Mouse (Mus musculus): ENCODE measurements around the gene Zdhhc4. TPM values are rescaled to one million over a fixed set of nuclear protein-coding genes. Genes with fewer than 3 reads are reported as not detected.

Gene Zdhhc4
- polyA plus RNA-seq, 1 experiment from 2014 or later, result 77.3 TPM

DNA sequence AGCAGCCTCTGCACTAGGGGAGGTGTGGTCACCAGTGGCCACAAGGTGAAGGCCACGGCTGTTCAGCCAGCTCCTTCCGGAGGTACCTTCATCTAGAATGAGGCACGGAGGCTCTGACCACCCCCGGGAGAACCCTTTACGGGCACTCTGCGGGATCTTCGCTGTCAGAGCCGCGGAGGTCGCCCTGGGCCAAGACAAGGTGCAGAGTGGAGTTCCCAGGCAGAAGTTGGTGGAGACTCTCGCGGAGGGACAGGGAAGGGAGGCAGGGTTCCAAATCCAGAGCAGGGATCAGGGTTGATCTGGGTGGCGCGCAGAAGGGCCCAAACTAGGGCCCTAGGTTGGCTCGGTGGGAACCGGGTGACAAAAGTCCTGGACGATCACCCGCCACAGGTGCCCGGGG, 36.2 kb downstream of the Zdhhc4 start:
- no peak overlapping the region for H3K27ac ChIP-seq (replicated peaks; ENCODE audit: low read depth, low read length)
- under 1% methylated on average over 18 of the region's 19 CpGs for WGBS
- peak overlapping the region; percentile 42 for H3K4me3 ChIP-seq (ENCODE audit: low read depth, low read length)
- ATAC-seq (replicated peaks; ENCODE audit: insufficient number of reproducible peaks, low FRiP score, low TSS enrichment, low read depth), result no peak
- no peaks in the 10 kb centered on the region for H3K9me3 ChIP-seq (replicated peaks; ENCODE audit: control insufficient read depth, low read length)
- DNase-seq (ENCODE audit: low spot score), result no peak
- peak overlapping the region; percentile 91 for H3K4me2 ChIP-seq (ENCODE audit: low read depth, low read length)
- peak overlapping the region; percentile 57 for H3K9ac ChIP-seq (replicated peaks; ENCODE audit: low read length)
- no peaks in the 10 kb centered on the region for H3K36me3 ChIP-seq (replicated peaks; ENCODE audit: control insufficient read depth, insufficient read depth, low read depth, low read length)
- peaks cover 2% of the 10 kb centered on the region; the same call in 1 of the 2 replicates for H3K4me1 ChIP-seq (ENCODE audit: control insufficient read depth, insufficient read depth, low read length)
- H3K27me3 ChIP-seq (ENCODE audit: control insufficient read depth, insufficient read depth, low read length), result peaks cover 54% of the 10 kb centered on the region

DNA sequence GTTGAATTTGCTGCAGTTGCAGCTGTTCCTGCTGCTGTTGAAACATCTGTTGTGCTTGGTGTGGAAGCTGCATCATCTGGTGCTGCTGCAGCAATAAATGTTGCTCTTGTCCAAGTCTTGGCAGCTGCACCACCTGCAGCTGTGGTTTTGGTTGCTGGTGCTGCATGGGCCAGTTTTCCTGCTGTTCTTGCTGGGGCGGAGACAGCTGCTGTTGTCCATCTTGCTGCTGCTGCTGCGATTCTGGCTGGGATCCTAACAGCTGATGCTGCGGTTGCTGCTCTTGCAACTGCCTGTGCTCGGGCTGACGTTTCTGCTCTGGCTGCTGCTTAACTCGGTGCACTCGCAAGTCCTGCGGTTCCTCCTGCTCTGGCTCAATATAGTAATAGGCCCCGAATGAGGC, 39.8 kb downstream of the Zdhhc4 start:
- peaks cover 2% of the 10 kb centered on the region; the same call in 1 of the 2 replicates for H3K4me1 ChIP-seq (ENCODE audit: control insufficient read depth, insufficient read depth, low read length)
- H3K4me2 ChIP-seq (ENCODE audit: low read depth, low read length), result no peak overlapping the region
- no peak overlapping the region for H3K27ac ChIP-seq (replicated peaks; ENCODE audit: low read depth, low read length)
- peaks cover 59% of the 10 kb centered on the region for H3K27me3 ChIP-seq (ENCODE audit: control insufficient read depth, insufficient read depth, low read length)
- 75% methylated on average over 9 of the region's 9 CpGs for WGBS
- no peak overlapping the region for H3K4me3 ChIP-seq (ENCODE audit: low read depth, low read length)
- no peaks in the 10 kb centered on the region for H3K36me3 ChIP-seq (replicated peaks; ENCODE audit: control insufficient read depth, insufficient read depth, low read depth, low read length)
- no peak overlapping the region for H3K9ac ChIP-seq (replicated peaks; ENCODE audit: low read length)
- ATAC-seq (replicated peaks; ENCODE audit: insufficient number of reproducible peaks, low FRiP score, low TSS enrichment, low read depth) (no peak), DNase-seq (ENCODE audit: low spot score) (no peak)
- no peaks in the 10 kb centered on the region for H3K9me3 ChIP-seq (replicated peaks; ENCODE audit: control insufficient read depth, low read length)

DNA sequence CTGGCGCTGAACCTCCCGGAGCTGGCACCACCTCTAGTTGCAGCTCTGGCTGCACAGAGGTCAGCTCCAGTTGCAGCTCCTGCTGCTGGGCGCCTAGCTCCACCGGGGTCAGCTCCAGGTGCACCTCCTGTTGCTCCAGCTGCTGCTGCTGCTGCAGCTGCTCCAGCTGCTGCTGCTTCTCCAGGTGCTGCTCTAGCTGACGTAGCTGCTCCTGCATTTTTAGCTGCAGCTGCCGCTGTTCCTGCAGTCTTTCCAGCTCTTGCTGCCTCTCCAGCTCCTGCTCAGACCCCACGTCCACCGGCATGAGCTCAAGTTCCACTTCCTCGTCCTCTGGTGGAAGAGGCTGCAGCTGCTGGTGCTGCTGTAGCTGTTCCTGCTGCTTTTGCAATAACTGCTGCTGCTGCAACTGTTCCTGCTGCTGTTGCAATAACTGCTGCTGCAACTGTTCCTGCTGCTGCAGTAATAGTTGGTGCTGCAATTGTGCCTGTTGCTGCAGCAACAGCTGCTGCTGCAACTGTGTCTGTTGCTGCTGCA, 40.6 kb downstream of the Zdhhc4 start:
- peak overlapping the region; percentile 27; the same call in 1 of the 2 replicates for H3K4me3 ChIP-seq (ENCODE audit: low read depth, low read length)
- peaks cover 2% of the 10 kb centered on the region; the same call in 1 of the 2 replicates for H3K4me1 ChIP-seq (ENCODE audit: control insufficient read depth, insufficient read depth, low read length)
- no peaks in the 10 kb centered on the region for H3K36me3 ChIP-seq (replicated peaks; ENCODE audit: control insufficient read depth, insufficient read depth, low read depth, low read length)
- H3K9ac ChIP-seq (replicated peaks; ENCODE audit: low read length), result peak overlapping the region; percentile 34; the same call in 1 of the 2 replicates
- DNase-seq (ENCODE audit: low spot score) (no peak), ATAC-seq (replicated peaks; ENCODE audit: insufficient number of reproducible peaks, low FRiP score, low TSS enrichment, low read depth) (no peak)
- 8% methylated on average over 9 of the region's 9 CpGs for whole genome bisulfite sequencing
- peak overlapping the region; percentile 62 for H3K4me2 ChIP-seq (ENCODE audit: low read depth, low read length)
- H3K9me3 ChIP-seq (replicated peaks; ENCODE audit: control insufficient read depth, low read length), result no peaks in the 10 kb centered on the region
- H3K27me3 ChIP-seq (ENCODE audit: control insufficient read depth, insufficient read depth, low read length), result peaks cover 50% of the 10 kb centered on the region
- no peak overlapping the region for H3K27ac ChIP-seq (replicated peaks; ENCODE audit: low read depth, low read length)

- H3K27ac ChIP-seq (replicated peaks; ENCODE audit: low read depth, low read length), result no peak overlapping the region
- ATAC-seq (replicated peaks; ENCODE audit: insufficient number of reproducible peaks, low FRiP score, low TSS enrichment, low read depth), result 0 out of 2 replicates have a peak, but pooled peaks have one; percentile 22
- peak; percentile 26 for DNase-seq (ENCODE audit: low spot score)
- H3K27me3 ChIP-seq (ENCODE audit: control insufficient read depth, insufficient read depth, low read length), result peaks cover 44% of the 10 kb centered on the region
- H3K36me3 ChIP-seq (replicated peaks; ENCODE audit: control insufficient read depth, insufficient read depth, low read depth, low read length), result no peaks in the 10 kb centered on the region
- 3% methylated on average over 48 of the region's 48 CpGs for WGBS
- H3K9me3 ChIP-seq (replicated peaks; ENCODE audit: control insufficient read depth, low read length), result no peaks in the 10 kb centered on the region
- peak overlapping the region; percentile 62 for H3K4me2 ChIP-seq (ENCODE audit: low read depth, low read length)
- H3K4me3 ChIP-seq (ENCODE audit: low read depth, low read length), result peak overlapping the region; percentile 27
- H3K9ac ChIP-seq (replicated peaks; ENCODE audit: low read length), result peak overlapping the region; percentile 34
- peaks cover 2% of the 10 kb centered on the region; the same call in 1 of the 2 replicates for H3K4me1 ChIP-seq (ENCODE audit: control insufficient read depth, insufficient read depth, low read length)
Observed at GRCm38 (mm10) chr5:143287774-143288328, 41.2 kb downstream of the Zdhhc4 start.

GRCm38 (mm10) chr5:143284762-143285161, 44.3 kb downstream of the Zdhhc4 start:
- Histone ChIP-seq H3K4me3 (ENCODE audit: low read depth, low read length) (no peak overlapping the region), H3K9ac (replicated peaks; ENCODE audit: low read length) (no peak overlapping the region), H3K4me1 (ENCODE audit: control insufficient read depth, insufficient read depth, low read length) (no peaks in the 10 kb centered on the region), H3K9me3 (replicated peaks; ENCODE audit: control insufficient read depth, low read length) (no peaks in the 10 kb centered on the region), H3K36me3 (replicated peaks; ENCODE audit: control insufficient read depth, insufficient read depth, low read depth, low read length) (no peaks in the 10 kb centered on the region), H3K27ac (replicated peaks; ENCODE audit: low read depth, low read length) (no peak overlapping the region), H3K27me3 (ENCODE audit: control insufficient read depth, insufficient read depth, low read length) (peaks cover 23% of the 10 kb centered on the region), H3K4me2 (ENCODE audit: low read depth, low read length) (no peak overlapping the region)
- ATAC-seq (replicated peaks; ENCODE audit: insufficient number of reproducible peaks, low FRiP score, low TSS enrichment, low read depth), result no peak
- 45% methylated on average over 6 of the region's 6 CpGs for WGBS
- DNase-seq (ENCODE audit: low spot score), result no peak

- no peaks in the 10 kb centered on the region for H3K9me3 ChIP-seq (replicated peaks; ENCODE audit: control insufficient read depth, low read length)
- 34% methylated on average over 10 of the region's 10 CpGs for WGBS
- H3K27ac ChIP-seq (replicated peaks; ENCODE audit: low read depth, low read length), result no peak overlapping the region
- H3K4me3 ChIP-seq (ENCODE audit: low read depth, low read length), result no peak overlapping the region
- no peak for DNase-seq (ENCODE audit: low spot score)
- H3K36me3 ChIP-seq (replicated peaks; ENCODE audit: control insufficient read depth, insufficient read depth, low read depth, low read length), result no peaks in the 10 kb centered on the region
- no peak for ATAC-seq (replicated peaks; ENCODE audit: insufficient number of reproducible peaks, low FRiP score, low TSS enrichment, low read depth)
- no peaks in the 10 kb centered on the region for H3K4me1 ChIP-seq (ENCODE audit: control insufficient read depth, insufficient read depth, low read length)
- H3K4me2 ChIP-seq (ENCODE audit: low read depth, low read length), result no peak overlapping the region
- H3K9ac ChIP-seq (replicated peaks; ENCODE audit: low read length), result no peak overlapping the region
- H3K27me3 ChIP-seq (ENCODE audit: control insufficient read depth, insufficient read depth, low read length), result no peaks in the 10 kb centered on the region; the same call in 1 of the 2 replicates
Observed at GRCm38 (mm10) chr5:143279247-143279646, 49.8 kb downstream of the Zdhhc4 start.

DNA sequence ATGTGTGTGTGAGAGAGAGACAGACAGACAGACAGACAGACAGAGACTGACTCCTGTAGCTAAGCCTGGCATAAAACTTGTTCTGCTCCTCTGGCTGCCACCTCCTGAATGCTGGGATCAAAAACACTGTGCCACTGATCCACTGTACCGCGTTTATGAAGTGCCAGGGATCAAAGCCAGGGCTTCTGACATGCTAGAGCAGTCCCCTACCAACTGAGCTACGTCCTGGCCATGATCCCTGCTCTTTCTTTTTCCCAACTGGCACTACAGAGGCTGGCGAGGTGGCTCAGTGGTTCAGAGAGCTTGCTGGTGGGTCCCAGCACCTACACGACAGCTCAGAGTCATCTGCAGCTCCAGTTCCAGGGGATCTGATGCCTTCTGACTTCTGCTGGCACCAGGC, 53.3 kb downstream of the Zdhhc4 start:
- 46% methylated on average over 5 of the region's 5 CpGs for WGBS
- Histone ChIP-seq H3K36me3 (replicated peaks; ENCODE audit: control insufficient read depth, insufficient read depth, low read depth, low read length) (no peaks in the 10 kb centered on the region), H3K27me3 (ENCODE audit: control insufficient read depth, insufficient read depth, low read length) (no peaks in the 10 kb centered on the region; the same call in 1 of the 2 replicates), H3K4me2 (ENCODE audit: low read depth, low read length) (no peak overlapping the region), H3K4me3 (ENCODE audit: low read depth, low read length) (no peak overlapping the region), H3K4me1 (ENCODE audit: control insufficient read depth, insufficient read depth, low read length) (no peaks in the 10 kb centered on the region; the same call in 1 of the 2 replicates), H3K9me3 (replicated peaks; ENCODE audit: control insufficient read depth, low read length) (no peaks in the 10 kb centered on the region), H3K27ac (replicated peaks; ENCODE audit: low read depth, low read length) (no peak overlapping the region), H3K9ac (replicated peaks; ENCODE audit: low read length) (no peak overlapping the region)
- DNase-seq (ENCODE audit: low spot score), result no peak
- ATAC-seq (replicated peaks; ENCODE audit: insufficient number of reproducible peaks, low FRiP score, low TSS enrichment, low read depth), result no peak

GRCm38 (mm10) chr5:143272540-143273330, 56.3 kb downstream of the Zdhhc4 start:
- Histone ChIP-seq H3K36me3 (replicated peaks; ENCODE audit: control insufficient read depth, insufficient read depth, low read depth, low read length) (no peaks in the 10 kb centered on the region), H3K4me1 (ENCODE audit: control insufficient read depth, insufficient read depth, low read length) (no peaks in the 10 kb centered on the region; the same call in none of the 2 replicates), H3K27me3 (ENCODE audit: control insufficient read depth, insufficient read depth, low read length) (no peaks in the 10 kb centered on the region), H3K9ac (replicated peaks; ENCODE audit: low read length) (no peak overlapping the region), H3K9me3 (replicated peaks; ENCODE audit: control insufficient read depth, low read length) (no peaks in the 10 kb centered on the region), H3K27ac (replicated peaks; ENCODE audit: low read depth, low read length) (no peak overlapping the region), H3K4me3 (ENCODE audit: low read depth, low read length) (no peak overlapping the region), H3K4me2 (ENCODE audit: low read depth, low read length) (no peak overlapping the region)
- ATAC-seq (replicated peaks; ENCODE audit: insufficient number of reproducible peaks, low FRiP score, low TSS enrichment, low read depth), result no peak
- no peak for DNase-seq (ENCODE audit: low spot score)
- WGBS, result 89% methylated on average over 16 of the region's 16 CpGs
